Mouse (Mus musculus): ENCODE measurements around the gene Isy1.
A peak's percentile ranks its signal among the peaks of the same experiment; 100 is the strongest.

The Isy1 gene

DNA sequence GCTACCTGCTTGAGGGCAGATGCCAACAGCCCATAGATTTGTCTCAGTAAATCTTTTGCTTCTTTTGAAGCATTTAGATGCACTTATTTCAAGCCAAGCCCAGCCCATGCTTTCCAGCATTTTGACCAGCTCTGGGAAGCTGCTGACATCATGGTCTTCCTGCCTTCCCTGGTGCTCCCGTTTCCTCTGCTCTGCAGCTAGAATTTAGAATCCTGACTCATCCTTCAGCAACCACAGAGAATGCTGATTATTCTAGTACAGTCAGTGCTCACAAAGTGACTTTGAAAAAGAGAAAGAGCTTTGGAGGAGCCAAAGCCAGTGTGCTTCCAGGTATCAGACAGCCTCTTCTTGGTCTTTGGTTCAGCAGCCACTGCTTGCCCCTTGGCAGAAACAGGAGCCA is 18.5 kb upstream of the Isy1 start:
- no peak for TF ChIP-seq NANOG (IDR thresholded peaks at IDR 0.05; ENCODE audit: borderline replicate concordance, low read length)
- TF ChIP-seq CTCF (conservative IDR thresholded peaks at IDR 0.05; ENCODE audit: low read length): no peak
- TF ChIP-seq POU5F1 (IDR thresholded peaks at IDR 0.05; ENCODE audit: borderline replicate concordance, low read length): no peak
- H3K36me3 ChIP-seq (ENCODE audit: insufficient read depth, low read length): no peaks in the 10 kb centered on the region
- no peaks in the 10 kb centered on the region for H3K9me3 ChIP-seq (ENCODE audit: low read length)
- no peak overlapping the region for H3K4me3 ChIP-seq (replicated peaks; ENCODE audit: low read length)
- no peaks in the 10 kb centered on the region for H3K27me3 ChIP-seq (ENCODE audit: insufficient read depth, low read length)
- peaks cover 27% of the 10 kb centered on the region for H3K4me1 ChIP-seq (replicated peaks; ENCODE audit: low read depth, low read length)

DNA sequence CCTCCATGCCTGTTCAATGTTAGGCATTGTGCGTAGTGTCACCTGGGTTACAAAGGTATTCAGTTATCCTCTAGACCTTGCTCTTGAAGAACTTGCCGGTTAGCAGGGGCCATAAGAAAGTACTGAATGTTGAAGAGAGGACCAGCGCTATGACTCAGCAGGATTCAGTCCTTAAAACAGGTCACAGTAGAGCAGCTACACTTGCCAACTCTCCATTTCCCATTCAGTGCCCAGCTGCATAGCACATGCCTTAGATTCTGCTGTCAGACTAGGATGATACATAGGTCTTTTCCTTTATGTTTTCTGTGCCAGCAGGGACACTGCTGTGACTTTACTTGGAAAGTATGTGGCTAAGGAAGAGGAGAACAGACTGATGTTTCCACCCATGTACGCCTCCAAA is 14.8 kb upstream of the Isy1 start:
- H3K36me3 ChIP-seq (ENCODE audit: insufficient read depth, low read length): peaks cover 9% of the 10 kb centered on the region
- no peaks in the 10 kb centered on the region for H3K9me3 ChIP-seq (ENCODE audit: low read length)
- no peak overlapping the region for H3K4me3 ChIP-seq (replicated peaks; ENCODE audit: low read length)
- H3K4me1 ChIP-seq (replicated peaks; ENCODE audit: low read depth, low read length): peaks cover 45% of the 10 kb centered on the region
- H3K27me3 ChIP-seq (ENCODE audit: insufficient read depth, low read length): no peaks in the 10 kb centered on the region
- TF ChIP-seq NANOG (IDR thresholded peaks at IDR 0.05; ENCODE audit: borderline replicate concordance, low read length): no peak

DNA sequence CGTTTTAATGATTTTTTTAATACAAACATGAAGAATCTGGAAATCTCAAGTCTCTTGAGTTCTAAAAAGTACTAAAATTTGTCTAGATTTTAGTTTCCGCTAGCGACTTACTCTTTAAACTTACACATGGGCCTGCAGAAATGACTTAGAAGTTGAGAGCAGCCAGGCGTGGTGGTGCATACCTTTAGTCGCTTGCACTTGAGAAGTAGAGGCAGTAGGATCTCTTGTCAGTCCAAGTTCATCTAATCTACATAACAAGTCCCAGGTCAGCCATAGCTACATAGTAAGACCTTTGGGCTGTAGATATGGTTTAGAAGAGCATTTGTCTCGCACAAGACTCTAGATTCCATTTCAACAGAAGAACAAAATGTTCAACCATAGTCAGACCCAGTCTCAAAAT is 13.3 kb upstream of the Isy1 start:
- Histone ChIP-seq H3K27me3 (ENCODE audit: insufficient read depth, low read length) (no peaks in the 10 kb centered on the region), H3K4me1 (replicated peaks; ENCODE audit: low read depth, low read length) (peaks cover 60% of the 10 kb centered on the region), H3K36me3 (ENCODE audit: insufficient read depth, low read length) (peaks cover 25% of the 10 kb centered on the region), H3K4me3 (replicated peaks; ENCODE audit: low read length) (peak overlapping the region; percentile 99), H3K9me3 (ENCODE audit: low read length) (no peaks in the 10 kb centered on the region)
- TF ChIP-seq CTCF (conservative IDR thresholded peaks at IDR 0.05; ENCODE audit: low read length) (no peak), NANOG (IDR thresholded peaks at IDR 0.05; ENCODE audit: borderline replicate concordance, low read length) (no peak), POU5F1 (IDR thresholded peaks at IDR 0.05; ENCODE audit: borderline replicate concordance, low read length) (no peak)

- H3K4me3 ChIP-seq (replicated peaks; ENCODE audit: low read length): peak within 1 kb of the TSS; percentile 99
- no peaks in the 10 kb centered on the region for H3K27me3 ChIP-seq (ENCODE audit: insufficient read depth, low read length)
- H3K4me1 ChIP-seq (replicated peaks; ENCODE audit: low read depth, low read length): peaks cover 68% of the 10 kb centered on the region
- H3K9me3 ChIP-seq (ENCODE audit: low read length): no peaks in the 10 kb centered on the region
- no peak for TF ChIP-seq POU5F1 (IDR thresholded peaks at IDR 0.05; ENCODE audit: borderline replicate concordance, low read length)
- TF ChIP-seq NANOG (IDR thresholded peaks at IDR 0.05; ENCODE audit: borderline replicate concordance, low read length): no peak
- TF ChIP-seq CTCF (conservative IDR thresholded peaks at IDR 0.05; ENCODE audit: low read length): no peak
- H3K36me3 ChIP-seq (ENCODE audit: insufficient read depth, low read length): peaks cover 33% of the 10 kb centered on the region
Observed at GRCm38 (mm10) chr6:87850900-87851614, 12.5 kb upstream of the Isy1 start, which contains the start of gene Cnbp. TSS of gene Cnbp (minus strand) at chr6:87851106.

GRCm38 (mm10) chr6:87850155-87850899 is 11.7 kb upstream of the Isy1 start:
- Histone ChIP-seq H3K4me1 (replicated peaks; ENCODE audit: low read depth, low read length) (peaks cover 73% of the 10 kb centered on the region), H3K36me3 (ENCODE audit: insufficient read depth, low read length) (peaks cover 40% of the 10 kb centered on the region), H3K9me3 (ENCODE audit: low read length) (no peaks in the 10 kb centered on the region), H3K27me3 (ENCODE audit: insufficient read depth, low read length) (no peaks in the 10 kb centered on the region), H3K4me3 (replicated peaks; ENCODE audit: low read length) (peak overlapping the region; percentile 99)
- no peak for TF ChIP-seq POU5F1 (IDR thresholded peaks at IDR 0.05; ENCODE audit: borderline replicate concordance, low read length)
- no peak for TF ChIP-seq CTCF (conservative IDR thresholded peaks at IDR 0.05; ENCODE audit: low read length)
- no peak for TF ChIP-seq NANOG (IDR thresholded peaks at IDR 0.05; ENCODE audit: borderline replicate concordance, low read length)

GRCm38 (mm10) chr6:87849780-87850154 is 11.2 kb upstream of the Isy1 start:
- Histone ChIP-seq H3K9me3 (ENCODE audit: low read length) (no peaks in the 10 kb centered on the region), H3K36me3 (ENCODE audit: insufficient read depth, low read length) (peaks cover 46% of the 10 kb centered on the region), H3K4me3 (replicated peaks; ENCODE audit: low read length) (peak overlapping the region; percentile 99), H3K4me1 (replicated peaks; ENCODE audit: low read depth, low read length) (peaks cover 77% of the 10 kb centered on the region), H3K27me3 (ENCODE audit: insufficient read depth, low read length) (no peaks in the 10 kb centered on the region)
- TF ChIP-seq NANOG (IDR thresholded peaks at IDR 0.05; ENCODE audit: borderline replicate concordance, low read length): no peak
- TF ChIP-seq POU5F1 (IDR thresholded peaks at IDR 0.05; ENCODE audit: borderline replicate concordance, low read length): no peak
- no peak for TF ChIP-seq CTCF (conservative IDR thresholded peaks at IDR 0.05; ENCODE audit: low read length)

GRCm38 (mm10) chr6:87846813-87847212 is 8.2 kb upstream of the Isy1 start:
- no peak for TF ChIP-seq POU5F1 (IDR thresholded peaks at IDR 0.05; ENCODE audit: borderline replicate concordance, low read length)
- TF ChIP-seq NANOG (IDR thresholded peaks at IDR 0.05; ENCODE audit: borderline replicate concordance, low read length): no peak
- no peak for TF ChIP-seq CTCF (conservative IDR thresholded peaks at IDR 0.05; ENCODE audit: low read length)
- Histone ChIP-seq H3K4me3 (replicated peaks; ENCODE audit: low read length) (peak overlapping the region; percentile 99), H3K36me3 (ENCODE audit: insufficient read depth, low read length) (peaks cover 75% of the 10 kb centered on the region), H3K4me1 (replicated peaks; ENCODE audit: low read depth, low read length) (peaks cover 66% of the 10 kb centered on the region), H3K27me3 (ENCODE audit: insufficient read depth, low read length) (no peaks in the 10 kb centered on the region), H3K9me3 (ENCODE audit: low read length) (no peaks in the 10 kb centered on the region)

DNA sequence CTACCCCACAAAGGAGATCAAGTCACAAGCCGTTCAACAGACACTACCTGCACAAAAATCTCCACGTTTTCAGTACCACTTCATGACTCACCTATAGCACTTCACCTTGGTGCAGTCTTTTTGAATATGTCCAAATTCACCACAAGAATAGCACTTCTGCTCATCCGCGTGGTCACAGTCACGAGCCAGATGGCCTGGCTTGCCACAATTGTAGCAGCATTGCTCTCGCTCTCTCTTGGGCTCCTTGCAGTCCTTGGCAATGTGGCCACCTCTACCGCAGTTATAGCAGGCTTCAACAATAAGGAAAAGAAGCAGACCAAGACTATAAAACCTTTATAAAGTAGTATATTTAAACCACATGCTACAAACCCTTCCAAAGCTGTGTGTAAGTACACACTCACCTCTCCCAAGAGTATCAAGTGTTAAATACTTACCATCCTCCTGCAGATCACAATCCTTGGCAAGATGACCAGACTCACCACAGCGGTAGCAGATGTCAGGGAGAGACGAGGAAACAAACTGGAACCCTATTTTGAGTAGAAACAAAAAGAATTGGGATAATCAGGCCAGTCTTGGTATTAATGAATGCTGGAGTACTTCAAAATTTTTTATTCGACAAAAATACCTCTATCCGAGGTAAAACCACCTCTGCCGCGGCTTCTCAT is 6.6 kb upstream of the Isy1 start:
- Histone ChIP-seq H3K27me3 (ENCODE audit: insufficient read depth, low read length) (no peaks in the 10 kb centered on the region), H3K9me3 (ENCODE audit: low read length) (no peaks in the 10 kb centered on the region), H3K4me1 (replicated peaks; ENCODE audit: low read depth, low read length) (peaks cover 71% of the 10 kb centered on the region), H3K4me3 (replicated peaks; ENCODE audit: low read length) (no peak overlapping the region), H3K36me3 (ENCODE audit: insufficient read depth, low read length) (peaks cover 89% of the 10 kb centered on the region)
- TF ChIP-seq POU5F1 (IDR thresholded peaks at IDR 0.05; ENCODE audit: borderline replicate concordance, low read length) (no peak), CTCF (conservative IDR thresholded peaks at IDR 0.05; ENCODE audit: low read length) (no peak), NANOG (IDR thresholded peaks at IDR 0.05; ENCODE audit: borderline replicate concordance, low read length) (no peak)

All from E14TG2a.4 (cell line).